Mouse (Mus musculus) cortical plate, adult 2 months (tissue): Measurements from ENCODE around the gene 2310034G01Rik. TPM values are rescaled to one million over a fixed set of nuclear protein-coding genes. Genes with fewer than 3 reads are reported as not detected.

Experiments used
- H3K27ac ChIP-seq: fragments of 200-500 bp; 2 replicates; pipeline ENCODE4 v1.5.1; 2012; ENCODE audit warnings: low read length, control low read depth, inconsistent platforms; ENCODE audit not compliant: insufficient read depth
- H3K4me1 ChIP-seq: fragments of 200-500 bp; 2 replicates; pipeline ENCODE4 v1.6.1; 2011; ENCODE audit warnings: low read length; ENCODE audit not compliant: control insufficient read depth, insufficient read depth
- H3K4me3 ChIP-seq: fragments of 200-500 bp; 2 replicates; pipeline ENCODE4 v1.5.1; 2011; ENCODE audit warnings: mild to moderate bottlenecking, low read length, control low read depth; ENCODE audit not compliant: insufficient read depth
- CTCF ChIP-seq: fragments of 200-500 bp; IDR thresholded peaks from 2 replicates; pipeline ENCODE4 v1.5.1; 2011; ENCODE audit warnings: mild to moderate bottlenecking, control low read depth, low read length; ENCODE audit not compliant: insufficient read depth; ENCODE audit errors: extremely low read depth
- POLR2A ChIP-seq: fragments of 200-500 bp; IDR thresholded peaks from 2 replicates; pipeline ENCODE4 v1.6.1; 2011; ENCODE audit warnings: mild to moderate bottlenecking, low read length, control low read depth; ENCODE audit not compliant: insufficient read depth; ENCODE audit errors: extremely low read depth
- polyA plus RNA-seq: library from polyadenylated mRNA; depleted of rRNA; stranded (reverse); fragments of >200 nt; gene quantifications from 2 replicates; pipeline ENCODE4 v1.2.3, GENCODE M21; 2012

Gene 2310034G01Rik
- polyA plus RNA-seq, 1 experiment, result 1.7 TPM

GRCm38 (mm10) chr19:46308706-46309435 is 41.2 kb downstream of the 2310034G01Rik start:
- H3K27ac ChIP-seq, result no peak overlapping the region
- no peaks in the 10 kb centered on the region for H3K4me1 ChIP-seq
- peak overlapping the region; percentile 38 for H3K4me3 ChIP-seq
- TF ChIP-seq CTCF, result peak; percentile 92
- TF ChIP-seq POLR2A, result peak; percentile 29; the same call in 1 of the 2 replicates

GRCm38 (mm10) chr19:46308303-46308702 is 41.8 kb downstream of the 2310034G01Rik start:
- TF ChIP-seq POLR2A, result no peak
- no peak for TF ChIP-seq CTCF
- no peaks in the 10 kb centered on the region for H3K4me1 ChIP-seq
- no peak overlapping the region for H3K27ac ChIP-seq
- no peak overlapping the region; the same call in 1 of the 2 replicates for H3K4me3 ChIP-seq

- Histone ChIP-seq H3K4me1 (no peaks in the 10 kb centered on the region), H3K27ac (no peak overlapping the region)
- no peak for TF ChIP-seq POLR2A
- no peak for TF ChIP-seq CTCF
Measured at GRCm38 (mm10) chr19:46307781-46308180, 42.3 kb downstream of the 2310034G01Rik start.

GRCm38 (mm10) chr19:46306751-46307289 is 43.3 kb downstream of the 2310034G01Rik start:
- TF ChIP-seq POLR2A, result no peak
- Histone ChIP-seq H3K4me1 (no peaks in the 10 kb centered on the region), H3K4me3 (no peak overlapping the region), H3K27ac (no peak overlapping the region)

More at GRCm38 (mm10) chr19:46307781-46308180, 42.3 kb downstream of the 2310034G01Rik start:
- no peak overlapping the region for H3K4me3 ChIP-seq

GRCm38 (mm10) chr19:46306268-46306610 is 43.9 kb downstream of the 2310034G01Rik start:
- no peak overlapping the region; the same call in 1 of the 2 replicates for H3K4me3 ChIP-seq
- TF ChIP-seq POLR2A, result no peak
- TF ChIP-seq CTCF, result no peak
- no peaks in the 10 kb centered on the region for H3K4me1 ChIP-seq
- H3K27ac ChIP-seq, result no peak overlapping the region

GRCm38 (mm10) chr19:46305432-46306267 is 44.5 kb downstream of the 2310034G01Rik start:
- TF ChIP-seq CTCF, result no peak
- no peak for TF ChIP-seq POLR2A
- Histone ChIP-seq H3K4me1 (no peaks in the 10 kb centered on the region), H3K4me3 (peak overlapping the region; percentile 46), H3K27ac (no peak overlapping the region)

- peak overlapping the region; percentile 46 for H3K4me3 ChIP-seq
- TF ChIP-seq CTCF, result no peak
- TF ChIP-seq POLR2A, result no peak
- H3K4me1 ChIP-seq, result no peaks in the 10 kb centered on the region
- no peak overlapping the region for H3K27ac ChIP-seq
Measured at GRCm38 (mm10) chr19:46304908-46305333, 45.2 kb downstream of the 2310034G01Rik start.

GRCm38 (mm10) chr19:46304216-46304841 is 45.8 kb downstream of the 2310034G01Rik start, which contains the start of gene Nfkb2:
Gene Nfkb2, plus strand, starts transcription at chr19:46304320.
- no peak within 1 kb of the TSS for H3K27ac ChIP-seq

More at GRCm38 (mm10) chr19:46304216-46304841, 45.8 kb downstream of the 2310034G01Rik start, which contains the start of gene Nfkb2:
- peak; percentile 32; the same call in 1 of the 2 replicates for TF ChIP-seq POLR2A
- peak; percentile 84 for TF ChIP-seq CTCF
- Histone ChIP-seq H3K4me1 (no peaks in the 10 kb centered on the region), H3K4me3 (peak within 1 kb of the TSS; percentile 46)
